Comparison of ENCODE assay signal across 8 mouse cellular contexts in genomic region chr2:158624718-158625222, GRCm38 (mm10). TPM values are rescaled to one million over a fixed set of nuclear protein-coding genes. Genes with fewer than 3 reads are reported as not detected.
A peak's percentile ranks its signal among the peaks of the same experiment; 100 is the strongest.
DNase-seq lines count a peak whose midpoint lies in the region; ATAC-seq and TF ChIP-seq lines count a peak whose summit lies in the region.

Gene Actr5, plus strand, starts transcription at chr2:158624888.

- 0% methylated on average over 39 of the region's 39 CpGs for WGBS in forebrain, embryonic 16.5 days
- WGBS in lung, embryonic 14.5 days, result under 1% methylated on average over 39 of the region's 39 CpGs
- WGBS in olfactory bulb, adult 2 months, result under 1% methylated on average over 39 of the region's 39 CpGs
- WGBS in thymus, adult 2 months, result under 1% methylated on average over 39 of the region's 39 CpGs

- H3K36me3 ChIP-seq in G1E (replicated peaks), result peaks cover 37% of the 10 kb centered on the region
- peaks cover 3% of the 10 kb centered on the region; the same call in 1 of the 2 replicates for H3K36me3 ChIP-seq in forebrain, embryonic 16.5 days (ENCODE audit: control insufficient read depth, insufficient read depth)
- H3K36me3 ChIP-seq in lung, embryonic 14.5 days (ENCODE audit: insufficient read depth), result peaks cover 25% of the 10 kb centered on the region
- peaks cover 17% of the 10 kb centered on the region for H3K36me3 ChIP-seq in thymus, adult 2 months (ENCODE audit: control insufficient read depth, insufficient read depth, low read length)

- peak within 1 kb of the TSS; percentile 93 for H3K4me2 ChIP-seq in forebrain, embryonic 16.5 days (ENCODE audit: low read length)
- H3K4me2 ChIP-seq in lung, embryonic 14.5 days, result peak within 1 kb of the TSS; percentile 93

- no peaks in the 10 kb centered on the region for H3K9me3 ChIP-seq in G1E (replicated peaks)
- H3K9me3 ChIP-seq in forebrain, embryonic 16.5 days (ENCODE audit: control insufficient read depth, low read length), result no peaks in the 10 kb centered on the region
- no peaks in the 10 kb centered on the region for H3K9me3 ChIP-seq in lung, embryonic 14.5 days (ENCODE audit: low read depth, low read length)

- intact Hi-C loops in heart, postnatal 36 days (cut with DNase I), result loop anchor here (10.0 kb wide), 1 partner anchor 210 kb away; no protein-coding TSS in a partner anchor

- peaks cover 14% of the 10 kb centered on the region for H3K27me3 ChIP-seq in G1E (ENCODE audit: insufficient read depth, low read length)
- H3K27me3 ChIP-seq in forebrain, embryonic 16.5 days (replicated peaks; ENCODE audit: control insufficient read depth, insufficient read depth, low read length), result peaks cover 5% of the 10 kb centered on the region; the same call in 1 of the 2 replicates
- H3K27me3 ChIP-seq in lung, embryonic 14.5 days (ENCODE audit: insufficient read depth, low read length), result 0 out of 2 replicates have a peak, but pooled peaks cover under 1% of the 10 kb centered on the region
- H3K27me3 ChIP-seq in thymus, adult 2 months (ENCODE audit: control insufficient read depth, insufficient read depth, low read length), result no peaks in the 10 kb centered on the region; the same call in 1 of the 2 replicates

- TF ChIP-seq CTCF in G1E (IDR thresholded peaks at IDR 0.05; ENCODE audit: low read depth, low read length), result no peak
- peak; percentile 19; the same call in 1 of the 2 replicates for TF ChIP-seq CTCF in layer of hippocampus, adult 2 months (conservative IDR thresholded peaks at IDR 0.05)
- TF ChIP-seq CTCF in lung, embryonic 14.5 days (IDR thresholded peaks at IDR 0.05; ENCODE audit: low read depth), result no peak
- TF ChIP-seq CTCF in olfactory bulb, adult 2 months (IDR thresholded peaks at IDR 0.05; ENCODE audit: insufficient read depth, low read depth, low read length), result no peak
- 0 out of 2 replicates have a peak, but pooled peaks have one; percentile 33 for TF ChIP-seq CTCF in thymus, adult 2 months (IDR thresholded peaks at IDR 0.05; ENCODE audit: borderline replicate concordance, control insufficient read depth, extremely low read depth, insufficient read depth, low read length, poor library complexity)

- peak; percentile 71 for TF ChIP-seq POLR2A in olfactory bulb, adult 2 months (IDR thresholded peaks at IDR 0.05; ENCODE audit: insufficient read depth, low read depth, low read length)
- TF ChIP-seq POLR2A in thymus, adult 2 months (IDR thresholded peaks at IDR 0.05; ENCODE audit: control insufficient read depth, extremely low read depth, insufficient read depth, low read length, poor library complexity), result peak; percentile 69

- H3K9ac ChIP-seq in forebrain, embryonic 16.5 days (replicated peaks; ENCODE audit: low read depth, low read length), result peak within 1 kb of the TSS; percentile 82
- peak within 1 kb of the TSS; percentile 82 for H3K9ac ChIP-seq in lung, embryonic 14.5 days

- H3K27ac ChIP-seq in forebrain, embryonic 16.5 days (ENCODE audit: low read length), result peak within 1 kb of the TSS; percentile 88
- H3K27ac ChIP-seq in layer of hippocampus, adult 2 months, result peak within 1 kb of the TSS; percentile 96
- H3K27ac ChIP-seq in lung, embryonic 14.5 days (ENCODE audit: low read depth), result peak within 1 kb of the TSS; percentile 88
- peak within 1 kb of the TSS; percentile 91 for H3K27ac ChIP-seq in olfactory bulb, adult 2 months (ENCODE audit: insufficient read depth, low read depth, low read length)
- no peak within 1 kb of the TSS for H3K27ac ChIP-seq in thymus, adult 2 months (ENCODE audit: control insufficient read depth, insufficient read depth, low read length)

- peak; percentile 91 for DNase-seq in G1E (ENCODE audit: low spot score)
- DNase-seq in cerebellum, adult 18-20 months, result peak; percentile 94 to 96
- DNase-seq in heart, postnatal 36 days, result peak; percentile 89 to 93
- DNase-seq in layer of hippocampus, adult 2 months (ENCODE audit: low spot score in 2 of 2), result peak; percentile 84 to 90
- peak; percentile 100 for DNase-seq in lung, embryonic 14.5 days
- peak; percentile 92 for DNase-seq in thymus, adult 2 months

- peaks cover 30% of the 10 kb centered on the region for H3K4me1 ChIP-seq in G1E (ENCODE audit: insufficient read depth, low read depth, low read length)
- H3K4me1 ChIP-seq in forebrain, embryonic 16.5 days (replicated peaks; ENCODE audit: control insufficient read depth, insufficient read depth, low read length), result peaks cover 16% of the 10 kb centered on the region
- H3K4me1 ChIP-seq in lung, embryonic 14.5 days (ENCODE audit: insufficient read depth), result no peaks in the 10 kb centered on the region
- peaks cover 4% of the 10 kb centered on the region for H3K4me1 ChIP-seq in olfactory bulb, adult 2 months (ENCODE audit: control insufficient read depth, insufficient read depth, low read length)
- H3K4me1 ChIP-seq in thymus, adult 2 months (replicated peaks; ENCODE audit: control insufficient read depth, insufficient read depth, low read length), result peaks cover 11% of the 10 kb centered on the region

- H3K4me3 ChIP-seq in G1E (ENCODE audit: low read depth, low read length), result peak within 1 kb of the TSS; percentile 96
- H3K4me3 ChIP-seq in forebrain, embryonic 16.5 days (replicated peaks; ENCODE audit: low read length), result peak within 1 kb of the TSS; percentile 93
- peak within 1 kb of the TSS; percentile 93 for H3K4me3 ChIP-seq in layer of hippocampus, adult 2 months
- peak within 1 kb of the TSS; percentile 98 for H3K4me3 ChIP-seq in lung, embryonic 14.5 days (ENCODE audit: low read depth, low read length)
- H3K4me3 ChIP-seq in olfactory bulb, adult 2 months (ENCODE audit: insufficient read depth, low read depth, low read length), result peak within 1 kb of the TSS; percentile 87
- peak within 1 kb of the TSS; percentile 84 for H3K4me3 ChIP-seq in thymus, adult 2 months (ENCODE audit: control insufficient read depth, insufficient read depth, low read length)

- ATAC-seq in G1E (ENCODE audit: extremely low read depth, insufficient number of reproducible peaks, low FRiP score, poor library complexity, severe bottlenecking), result peak; percentile 96
- ATAC-seq in forebrain, embryonic 16.5 days, result peak; percentile 91
- peak; percentile 96 for ATAC-seq in lung, embryonic 14.5 days (ENCODE audit: insufficient read depth)

RNA-seq across cellular contexts. Expression of gene Actr5, which starts in this region (rescaled TPM):
- total RNA-seq in G1E (2014; fragmentation: Nextera tagmentation), result 22.5 and 24.7 TPM in 2 replicates
- 20.2 and 22.5 TPM in 2 replicates for total RNA-seq in G1E (2017)
- polyA plus RNA-seq in G1E (2012), result 18.2 and 19.7 TPM in 2 replicates
- polyA plus RNA-seq in forebrain, embryonic 16.5 days (2015; fragmentation: Nextera tagmentation; extraction: Ambion mirVana), result 11.3 and 12.3 TPM in 2 replicates
- total RNA-seq in heart, postnatal 36 days (2021), result 1 to 10 TPM; 6.1 to 7.3 TPM
- total RNA-seq in layer of hippocampus, adult 2 months (2021), result 10 to 100 TPM; 11.3 to 12.8 TPM
- polyA plus RNA-seq in lung, embryonic 14.5 days (2014; fragmentation: Nextera tagmentation; extraction: Ambion mirVana), result 12.5 and 15.5 TPM in 2 replicates
- polyA plus RNA-seq in olfactory bulb, adult 2 months (2012; ENCODE audit: insufficient read depth, insufficient read length, low replicate concordance, missing spikeins), result not detected in 2 replicates
- 24.8 and 26.2 TPM in 2 replicates for polyA plus RNA-seq in thymus, adult 2 months (2012; rRNA removed)

Comparison
In these comparisons a context has a peak if more than half of its experiments do, and no peak if none do; other contexts are left out.
1. RNA of gene Actr5 (polyA plus RNA-seq): 24.8 to 26.2 TPM in thymus, adult 2 months, 18.2 to 19.7 TPM in G1E, 12.5 to 15.5 TPM in lung, embryonic 14.5 days and 11.3 to 12.3 TPM in forebrain, embryonic 16.5 days; not detected in olfactory bulb, adult 2 months; every median in the first group is over 10 times any median in the second.
2. CTCF ChIP-seq: peak in layer of hippocampus, adult 2 months (single experiment) and thymus, adult 2 months (single experiment); none in G1E (single experiment), lung, embryonic 14.5 days (single experiment) and olfactory bulb, adult 2 months (single experiment).
3. Peak in every context shown above with its lines, with median percentiles within 50 percentile points of each other: ATAC-seq, DNase-seq and H3K4me3 ChIP-seq.